Mouse (Mus musculus) stomach, postnatal 0 days (tissue): Measurements from ENCODE around the gene P2ry12.

Experiments used
- CTCF ChIP-seq: IDR thresholded peaks from 2 replicates; pipeline ENCODE4 v1.5.1; 2016; ENCODE audit warnings: antibody characterized with exemption, low read depth, mild to moderate bottlenecking, moderate library complexity
- EP300 ChIP-seq: optimal IDR thresholded peaks from 2 replicates; pipeline ENCODE3; 2016; ENCODE audit warnings: antibody characterized with exemption

- TF ChIP-seq CTCF = no peak
- TF ChIP-seq EP300 = no peak
Measured at GRCm38 (mm10) chr3:59167417-59168054, 95.1 kb downstream of the P2ry12 start.
